Mouse (Mus musculus) hindbrain, embryonic 10.5 days (tissue): Measurements from ENCODE around the gene Rorb. TPM values are rescaled to one million over a fixed set of nuclear protein-coding genes. Genes with fewer than 3 reads are reported as not detected.

Experiments used
- DNase-seq: peaks from one replicate; pipeline ENCODE4 v3.0.0-alpha.2; 2017; ENCODE audit warnings: low spot score
- H3K27ac ChIP-seq: fragments of 300-500 bp; sonication (generic); 2 replicates; pipeline ENCODE4 v1.5.1; 2016; ENCODE audit warnings: mild to moderate bottlenecking, moderate library complexity
- H3K27me3 ChIP-seq: fragments of 300-500 bp; sonication (generic); 2 replicates; pipeline ENCODE4 v1.6.1; 2016; ENCODE audit warnings: mild to moderate bottlenecking; ENCODE audit not compliant: poor library complexity, insufficient read depth, severe bottlenecking
- H3K36me3 ChIP-seq: fragments of 300-500 bp; sonication (generic); 2 replicates; pipeline ENCODE4 v1.6.1; 2016; ENCODE audit warnings: mild to moderate bottlenecking, moderate library complexity
- H3K4me1 ChIP-seq: fragments of 300-500 bp; sonication (generic); replicated peaks from 2 replicates; pipeline ENCODE4 v1.6.1; 2016; ENCODE audit warnings: mild to moderate bottlenecking
- H3K4me3 ChIP-seq: fragments of 300-500 bp; sonication (generic); 2 replicates; pipeline ENCODE4 v1.5.1; 2016; ENCODE audit warnings: mild to moderate bottlenecking, moderate library complexity
- H3K9me3 ChIP-seq: fragments of 300-500 bp; sonication (generic); 2 replicates; pipeline ENCODE4 v1.6.1; 2016; ENCODE audit warnings: mild to moderate bottlenecking, moderate library complexity
- WGBS: fragments of 180-500 bp; shearing (Covaris S2); methylation state at CpG from one replicate; pipeline ENCODE4 v1.1.7; 2016; 5-methylcytosine and 5-hydroxymethylcytosine counted together
- polyA plus RNA-seq: library from polyadenylated mRNA; unstranded; fragments of >200 nt; fragmentation: Nextera tagmentation; extraction: Ambion mirVana; gene quantifications from 2 replicates; pipeline ENCODE4 v1.2.1, GENCODE M21; 2016

The Rorb gene
- 1.4 and 1.7 TPM in 2 replicates for polyA plus RNA-seq

- peaks cover 40% of the 10 kb centered on the region for H3K27me3 ChIP-seq
- peak within 1 kb of the TSS; percentile 59 for H3K4me3 ChIP-seq
- DNase-seq = peak; percentile 89
- under 1% methylated on average over 25 of the region's 25 CpGs for WGBS
- H3K27ac ChIP-seq = peak within 1 kb of the TSS; percentile 80
- H3K36me3 ChIP-seq = no peaks in the 10 kb centered on the region
- peaks cover 25% of the 10 kb centered on the region for H3K4me1 ChIP-seq
- H3K9me3 ChIP-seq = no peaks in the 10 kb centered on the region
These were observed at the start of gene Rorb for GRCm38 (mm10) chr19:19110793-19111427. Gene Rorb (minus strand): TSS chr19:19111196.

GRCm38 (mm10) chr19:19148847-19149246, 37.9 kb upstream of the Rorb start:
- Histone ChIP-seq H3K27me3 (no peaks in the 10 kb centered on the region), H3K36me3 (no peaks in the 10 kb centered on the region), H3K27ac (no peak overlapping the region), H3K9me3 (no peaks in the 10 kb centered on the region), H3K4me1 (no peaks in the 10 kb centered on the region), H3K4me3 (no peak overlapping the region)
- WGBS = 91% methylated on average over 6 of the region's 6 CpGs
- no peak for DNase-seq

GRCm38 (mm10) chr19:19144447-19144846, 33.5 kb upstream of the Rorb start:
- Histone ChIP-seq H3K27ac (no peak overlapping the region), H3K36me3 (no peaks in the 10 kb centered on the region), H3K4me3 (no peak overlapping the region), H3K9me3 (no peaks in the 10 kb centered on the region), H3K4me1 (no peaks in the 10 kb centered on the region), H3K27me3 (no peaks in the 10 kb centered on the region)
- 88% methylated on average over 4 of the region's 4 CpGs for WGBS
- no peak for DNase-seq

GRCm38 (mm10) chr19:19136856-19137255, 25.9 kb upstream of the Rorb start:
- no peak overlapping the region for H3K4me3 ChIP-seq
- no peaks in the 10 kb centered on the region for H3K27me3 ChIP-seq
- H3K9me3 ChIP-seq = no peaks in the 10 kb centered on the region
- no peak overlapping the region for H3K27ac ChIP-seq
- 52% methylated on average over 2 of the region's 2 CpGs for WGBS
- H3K4me1 ChIP-seq = no peaks in the 10 kb centered on the region
- DNase-seq = no peak
- H3K36me3 ChIP-seq = no peaks in the 10 kb centered on the region

GRCm38 (mm10) chr19:19135838-19136237, 24.8 kb upstream of the Rorb start:
- Histone ChIP-seq H3K27me3 (no peaks in the 10 kb centered on the region), H3K9me3 (no peaks in the 10 kb centered on the region), H3K27ac (no peak overlapping the region), H3K4me3 (no peak overlapping the region), H3K4me1 (no peaks in the 10 kb centered on the region), H3K36me3 (no peaks in the 10 kb centered on the region)
- no peak for DNase-seq
- 92% methylated on average over 2 of the region's 2 CpGs for WGBS

- Histone ChIP-seq H3K27ac (no peak overlapping the region), H3K27me3 (no peaks in the 10 kb centered on the region), H3K4me3 (no peak overlapping the region), H3K9me3 (no peaks in the 10 kb centered on the region), H3K36me3 (no peaks in the 10 kb centered on the region), H3K4me1 (no peaks in the 10 kb centered on the region)
- WGBS = 53% methylated on average over 2 of the region's 2 CpGs
- no peak for DNase-seq
These were observed 11.3 kb upstream of the Rorb start for GRCm38 (mm10) chr19:19122324-19122723.

GRCm38 (mm10) chr19:19112180-19112579, 1.2 kb upstream of the Rorb start:
- no peak overlapping the region for H3K27ac ChIP-seq
- H3K4me3 ChIP-seq = no peak overlapping the region
- H3K9me3 ChIP-seq = no peaks in the 10 kb centered on the region
- peaks cover 39% of the 10 kb centered on the region for H3K27me3 ChIP-seq
- H3K4me1 ChIP-seq = peaks cover 25% of the 10 kb centered on the region
- no peaks in the 10 kb centered on the region for H3K36me3 ChIP-seq
- 62% methylated on average over 4 of the region's 4 CpGs for WGBS
- DNase-seq = no peak

- Histone ChIP-seq H3K36me3 (no peaks in the 10 kb centered on the region), H3K27ac (0 out of 2 replicates have a peak overlapping the region, but pooled peaks have one; percentile 80), H3K4me3 (peak overlapping the region; percentile 59), H3K4me1 (peaks cover 25% of the 10 kb centered on the region), H3K9me3 (no peaks in the 10 kb centered on the region), H3K27me3 (peaks cover 40% of the 10 kb centered on the region)
- 4% methylated on average over 12 of the region's 12 CpGs for WGBS
- DNase-seq = no peak
These were observed 603 bp upstream of the Rorb start for GRCm38 (mm10) chr19:19111428-19112170.

GRCm38 (mm10) chr19:19110011-19110768, 806 bp downstream of the Rorb start:
- no peaks in the 10 kb centered on the region for H3K9me3 ChIP-seq
- peak overlapping the region; percentile 80 for H3K27ac ChIP-seq
- under 1% methylated on average over 49 of the region's 49 CpGs for WGBS
- H3K36me3 ChIP-seq = no peaks in the 10 kb centered on the region
- H3K4me1 ChIP-seq = peaks cover 25% of the 10 kb centered on the region
- peaks cover 40% of the 10 kb centered on the region for H3K27me3 ChIP-seq
- DNase-seq = peak; percentile 71
- peak overlapping the region; percentile 59 for H3K4me3 ChIP-seq

GRCm38 (mm10) chr19:19108596-19109381, 2.2 kb downstream of the Rorb start:
- no peak for DNase-seq
- 32% methylated on average over 13 of the region's 13 CpGs for WGBS
- peaks cover 40% of the 10 kb centered on the region for H3K27me3 ChIP-seq
- peak overlapping the region; percentile 59; the same call in 1 of the 2 replicates for H3K4me3 ChIP-seq
- H3K9me3 ChIP-seq = no peaks in the 10 kb centered on the region
- no peaks in the 10 kb centered on the region for H3K36me3 ChIP-seq
- H3K4me1 ChIP-seq = peaks cover 25% of the 10 kb centered on the region
- no peak overlapping the region for H3K27ac ChIP-seq

GRCm38 (mm10) chr19:19104581-19104980, 6.4 kb downstream of the Rorb start:
- no peak for DNase-seq
- peaks cover 11% of the 10 kb centered on the region for H3K4me1 ChIP-seq
- H3K4me3 ChIP-seq = no peak overlapping the region
- no peaks in the 10 kb centered on the region for H3K36me3 ChIP-seq
- H3K27ac ChIP-seq = no peak overlapping the region
- peaks cover 25% of the 10 kb centered on the region for H3K27me3 ChIP-seq
- WGBS = 76% methylated on average over 2 of the region's 2 CpGs
- no peaks in the 10 kb centered on the region for H3K9me3 ChIP-seq

GRCm38 (mm10) chr19:19097149-19097548, 13.8 kb downstream of the Rorb start:
- no peaks in the 10 kb centered on the region for H3K4me1 ChIP-seq
- H3K36me3 ChIP-seq = no peaks in the 10 kb centered on the region
- H3K4me3 ChIP-seq = no peak overlapping the region
- H3K9me3 ChIP-seq = no peaks in the 10 kb centered on the region
- H3K27me3 ChIP-seq = no peaks in the 10 kb centered on the region
- DNase-seq = no peak
- H3K27ac ChIP-seq = no peak overlapping the region
- 94% methylated on average over 6 of the region's 6 CpGs for WGBS
